In the genomic region with DNA sequence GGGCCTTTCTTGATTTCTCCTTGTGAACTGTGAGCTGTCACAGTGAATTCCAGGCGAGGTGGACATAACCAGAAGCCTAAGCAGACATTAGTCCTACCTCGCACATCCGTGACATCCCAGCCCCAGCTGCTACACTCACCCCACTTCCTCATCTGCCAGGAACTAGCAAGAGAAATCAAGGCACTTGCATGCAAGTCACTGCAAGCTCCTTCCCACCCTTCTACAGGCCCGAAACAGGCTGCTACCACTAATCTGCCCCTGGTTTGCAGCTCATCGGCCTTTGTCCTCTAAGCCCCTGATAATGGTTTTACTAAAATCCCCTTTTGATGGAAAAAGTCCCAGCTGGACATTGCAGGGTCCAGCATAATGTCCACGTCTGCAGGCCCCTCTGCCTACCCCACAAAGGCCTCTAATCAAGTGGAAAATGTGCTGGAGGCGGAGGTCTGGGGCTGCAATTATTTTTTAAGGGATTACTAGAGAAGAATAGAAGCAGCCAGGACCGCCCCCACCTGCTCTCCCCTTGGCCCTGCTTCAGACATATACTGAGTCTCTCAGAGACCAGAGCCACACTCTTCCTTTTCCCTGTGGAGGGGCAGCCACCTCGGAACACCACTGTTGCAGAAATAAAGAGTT, we compare ENCODE assay signal across 22 mouse cellular contexts. TPM values are rescaled to one million over a fixed set of nuclear protein-coding genes. Genes with fewer than 3 reads are reported as not detected.
A peak's percentile ranks its signal among the peaks of the same experiment; 100 is the strongest.
DNase-seq lines count a peak whose midpoint lies in the region; ATAC-seq and TF ChIP-seq lines count a peak whose summit lies in the region.
"Had no signal": no experiment of that assay in that cellular context is flagged by ENCODE, and none has a peak within 500 bp of the region (broad histone marks: within the 10 kb centered on the region; RNA-seq: fewer than 3 reads in every experiment).

No protein-coding gene starts in this region.

- H3K9me3 ChIP-seq in midbrain, embryonic 10.5 days (replicated peaks), result peaks cover 6% of the 10 kb centered on the region; the same call in 1 of the 2 replicates
- H3K9me3 ChIP-seq in midbrain, postnatal 0 days (ENCODE audit: low read length), result no peaks in the 10 kb centered on the region
- H3K9me3 ChIP-seq in embryonic facial prominence, embryonic 11.5 days (replicated peaks; ENCODE audit: control insufficient read depth, low read length), result no peaks in the 10 kb centered on the region
- H3K9me3 ChIP-seq in midbrain, embryonic 11.5 days (ENCODE audit: control insufficient read depth, low read length), result no peaks in the 10 kb centered on the region; the same call in 1 of the 2 replicates
- H3K9me3 ChIP-seq: embryonic facial prominence, embryonic 12.5 days; megakaryocyte, embryonic 14.5 days had no signal

- peak overlapping the region; percentile 86 for H3K27ac ChIP-seq in midbrain, embryonic 10.5 days (replicated peaks)
- no peak overlapping the region for H3K27ac ChIP-seq in midbrain, postnatal 0 days (ENCODE audit: low read depth, low read length)
- no peak overlapping the region for H3K27ac ChIP-seq in embryonic facial prominence, embryonic 11.5 days (replicated peaks; ENCODE audit: low read depth, low read length)
- peak overlapping the region; percentile 81 for H3K27ac ChIP-seq in midbrain, embryonic 11.5 days (ENCODE audit: low read depth, low read length)
- H3K27ac ChIP-seq: embryonic facial prominence, embryonic 12.5 days; liver, embryonic 14.5 days had no signal

- no peak for ATAC-seq in midbrain, postnatal 0 days (ENCODE audit: low FRiP score)
- peak; percentile 63; the same call in 1 of the 2 replicates for ATAC-seq in embryonic facial prominence, embryonic 11.5 days (replicated peaks; ENCODE audit: insufficient number of reproducible peaks, low FRiP score, low TSS enrichment, low read depth)
- ATAC-seq in midbrain, embryonic 11.5 days (ENCODE audit: low FRiP score), result peak; percentile 85
- ATAC-seq: activated CD4-positive, CD25-positive, alpha-beta regulatory T cell, adult 4 months; Patski had no signal

- H3K4me1 ChIP-seq in midbrain, embryonic 10.5 days, result peaks cover 45% of the 10 kb centered on the region
- 0 out of 2 replicates have a peak, but pooled peaks cover 6% of the 10 kb centered on the region for H3K4me1 ChIP-seq in midbrain, postnatal 0 days (ENCODE audit: insufficient read depth, low read length)
- H3K4me1 ChIP-seq in embryonic facial prominence, embryonic 11.5 days (ENCODE audit: control insufficient read depth, insufficient read depth, low read length), result peaks cover 9% of the 10 kb centered on the region
- peaks cover 34% of the 10 kb centered on the region for H3K4me1 ChIP-seq in midbrain, embryonic 11.5 days (ENCODE audit: control insufficient read depth, insufficient read depth, low read length)

- no peak overlapping the region for H3K4me2 ChIP-seq in midbrain, postnatal 0 days (ENCODE audit: low read depth, low read length, poor library complexity, severe bottlenecking)
- H3K4me2 ChIP-seq in embryonic facial prominence, embryonic 11.5 days (ENCODE audit: low read depth, low read length), result no peak overlapping the region
- peak overlapping the region; percentile 28 for H3K4me2 ChIP-seq in midbrain, embryonic 11.5 days
- H3K4me2 ChIP-seq: embryonic facial prominence, embryonic 12.5 days; heart, embryonic 11.5 days had no signal

- peak; percentile 86 for DNase-seq in midbrain, embryonic 10.5 days (ENCODE audit: low spot score)
- no peak for DNase-seq in midbrain, postnatal 0 days (ENCODE audit: low spot score)
- no peak for DNase-seq in embryonic facial prominence, embryonic 11.5 days (ENCODE audit: low spot score)
- DNase-seq in midbrain, embryonic 11.5 days (ENCODE audit: low spot score, missing footprints), result peak; percentile 95
- DNase-seq in layer of hippocampus, postnatal 10 days (ENCODE audit: low spot score in 2 of 2), result no peak
- DNase-seq in left cerebral cortex, adult 11 months (ENCODE audit: low spot score), result no peak
- DNase-seq in adrenal gland, postnatal 36 days, result no peak
- DNase-seq: adrenal gland, postnatal 25 days; cerebellum, adult 9-10 months; kidney, adult 9 months; kidney, postnatal 36 days; layer of hippocampus, postnatal 36 days; left cerebral cortex, postnatal 4 days; lung, postnatal 10 days; spleen, adult 18-20 months; thymus, adult 2 months had no signal

- 21% methylated on average over 9 of the region's 9 CpGs for WGBS in midbrain, embryonic 10.5 days
- whole genome bisulfite sequencing in midbrain, postnatal 0 days, result 40% methylated on average over 9 of the region's 9 CpGs
- 35% methylated on average over 9 of the region's 9 CpGs for WGBS in embryonic facial prominence, embryonic 11.5 days
- 7% methylated on average over 9 of the region's 9 CpGs for WGBS in midbrain, embryonic 11.5 days

- peak overlapping the region; percentile 41 for H3K4me3 ChIP-seq in midbrain, embryonic 10.5 days
- no peak overlapping the region for H3K4me3 ChIP-seq in midbrain, postnatal 0 days (ENCODE audit: low read depth, low read length)
- H3K4me3 ChIP-seq in embryonic facial prominence, embryonic 11.5 days (ENCODE audit: low read depth, low read length), result no peak overlapping the region
- H3K4me3 ChIP-seq in midbrain, embryonic 11.5 days (ENCODE audit: low read depth, low read length), result no peak overlapping the region
- H3K4me3 ChIP-seq: embryonic facial prominence, embryonic 12.5 days; megakaryocyte, embryonic 14.5 days had no signal

- peaks cover 13% of the 10 kb centered on the region; the same call in 1 of the 2 replicates for H3K36me3 ChIP-seq in midbrain, embryonic 10.5 days
- H3K36me3 ChIP-seq in midbrain, postnatal 0 days (ENCODE audit: insufficient read depth, low read length), result no peaks in the 10 kb centered on the region
- no peaks in the 10 kb centered on the region for H3K36me3 ChIP-seq in embryonic facial prominence, embryonic 11.5 days (replicated peaks; ENCODE audit: control insufficient read depth, insufficient read depth, low read depth, low read length)
- no peaks in the 10 kb centered on the region for H3K36me3 ChIP-seq in midbrain, embryonic 11.5 days (ENCODE audit: control insufficient read depth, insufficient read depth, low read length)
- H3K36me3 ChIP-seq: embryonic facial prominence, embryonic 12.5 days had no signal

- no peak for TF ChIP-seq CTCF in midbrain, postnatal 0 days (IDR thresholded peaks at IDR 0.05)

- H3K9ac ChIP-seq in midbrain, postnatal 0 days (replicated peaks; ENCODE audit: low read length, poor library complexity, severe bottlenecking), result no peak overlapping the region
- H3K9ac ChIP-seq in embryonic facial prominence, embryonic 11.5 days (replicated peaks; ENCODE audit: low read length), result no peak overlapping the region
- H3K9ac ChIP-seq in midbrain, embryonic 11.5 days (ENCODE audit: low read length), result no peak overlapping the region; the same call in 1 of the 2 replicates
- H3K9ac ChIP-seq: embryonic facial prominence, embryonic 12.5 days; liver, embryonic 14.5 days had no signal

- H3K27me3 ChIP-seq in midbrain, embryonic 10.5 days (ENCODE audit: low read depth, poor library complexity, severe bottlenecking), result peaks cover 52% of the 10 kb centered on the region
- H3K27me3 ChIP-seq in midbrain, postnatal 0 days (ENCODE audit: insufficient read depth, low read length), result no peaks in the 10 kb centered on the region
- no peaks in the 10 kb centered on the region for H3K27me3 ChIP-seq in embryonic facial prominence, embryonic 11.5 days (ENCODE audit: control insufficient read depth, insufficient read depth, low read length)
- H3K27me3 ChIP-seq in midbrain, embryonic 11.5 days (ENCODE audit: control insufficient read depth, insufficient read depth, low read length), result peaks cover 3% of the 10 kb centered on the region; the same call in 1 of the 2 replicates
- H3K27me3 ChIP-seq: embryonic facial prominence, embryonic 12.5 days; Patski had no signal

RNA-seq across cellular contexts. Expression of a gene that starts 12.6 kb away (rescaled TPM):
- 2.9 and 3.4 TPM in 2 replicates for polyA plus RNA-seq in midbrain, embryonic 10.5 days (2016; fragmentation: Nextera tagmentation; extraction: Ambion mirVana)
- 45.9 and 48.2 TPM in 2 replicates for total RNA-seq in midbrain, postnatal 0 days (2014; rRNA removed)
- polyA plus RNA-seq in midbrain, postnatal 0 days (2015; fragmentation: Nextera tagmentation; extraction: Ambion mirVana), result 1.7 TPM in 2 replicates
- polyA plus RNA-seq in embryonic facial prominence, embryonic 11.5 days (2014; fragmentation: Nextera tagmentation; extraction: Ambion mirVana), result 6.0 and 7.0 TPM in 2 replicates
- polyA plus RNA-seq in midbrain, embryonic 11.5 days (2014; fragmentation: Nextera tagmentation; extraction: Ambion mirVana), result 5.7 and 6.6 TPM in 2 replicates
- total RNA-seq in layer of hippocampus, postnatal 10 days (2021), result 10 to 100 TPM; 21.8 to 24.0 TPM
- total RNA-seq in adrenal gland, postnatal 36 days (2021), result 10 to 100 TPM; 31.9 to 36.0 TPM

RNA-seq across cellular contexts. Expression of a gene that starts 52.0 kb away (rescaled TPM):
- polyA plus RNA-seq in midbrain, embryonic 10.5 days (2016; fragmentation: Nextera tagmentation; extraction: Ambion mirVana), result 15.3 and 19.0 TPM in 2 replicates
- 2.1 and 4.4 TPM in 2 replicates for total RNA-seq in midbrain, postnatal 0 days (2014; rRNA removed)
- polyA plus RNA-seq in midbrain, postnatal 0 days (2015; fragmentation: Nextera tagmentation; extraction: Ambion mirVana), result 0.99 and 1.6 TPM in 2 replicates
- polyA plus RNA-seq in embryonic facial prominence, embryonic 11.5 days (2014; fragmentation: Nextera tagmentation; extraction: Ambion mirVana), result 12.9 and 13.8 TPM in 2 replicates
- 6.9 and 9.2 TPM in 2 replicates for polyA plus RNA-seq in midbrain, embryonic 11.5 days (2014; fragmentation: Nextera tagmentation; extraction: Ambion mirVana)
- 1 to 10 TPM; 2.2 to 2.4 TPM for total RNA-seq in layer of hippocampus, postnatal 10 days (2021)
- total RNA-seq in adrenal gland, postnatal 36 days (2021), result 1 to 10 TPM; 1.4 to 2.7 TPM
- polyA plus RNA-seq: activated CD4-positive, CD25-positive, alpha-beta regulatory T cell, adult 4 months had no signal

Comparison
In these comparisons a context has a peak if more than half of its experiments do, and no peak if none do; other contexts are left out.
1. DNase-seq: peak in midbrain, embryonic 10.5 days (single experiment) and midbrain, embryonic 11.5 days (single experiment); none in midbrain, postnatal 0 days (single experiment), embryonic facial prominence, embryonic 11.5 days (single experiment), layer of hippocampus, postnatal 10 days (0 of 2), left cerebral cortex, adult 11 months (single experiment) and adrenal gland, postnatal 36 days (0 of 2).
2. H3K27ac ChIP-seq: peak in midbrain, embryonic 10.5 days (single experiment) and midbrain, embryonic 11.5 days (single experiment); none in midbrain, postnatal 0 days (single experiment) and embryonic facial prominence, embryonic 11.5 days (single experiment).